Mouse (Mus musculus): ENCODE data around the gene Olfr1161.

DNA sequence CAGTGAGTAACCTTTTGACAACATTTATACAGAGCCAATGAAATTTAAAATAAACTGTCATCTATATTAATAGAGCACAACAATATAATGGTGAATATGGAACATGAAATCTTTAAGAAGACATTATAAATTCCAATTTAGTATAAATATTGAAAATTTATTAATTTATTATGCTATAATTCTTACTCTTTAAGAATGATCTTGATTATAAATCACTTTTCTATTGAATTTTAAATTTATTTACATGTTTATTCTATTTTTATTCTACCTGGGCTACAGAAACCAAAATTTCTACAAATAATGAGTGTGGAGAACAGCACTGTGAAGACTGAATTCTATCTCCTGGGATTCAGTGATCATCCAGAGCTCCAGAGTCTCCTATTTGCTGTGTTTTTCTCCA, 32.8 kb upstream of the Olfr1161 start, which contains the start of gene Olfr1158:
- TF ChIP-seq CTCF (IDR thresholded peaks at IDR 0.05; ENCODE audit: borderline replicate concordance, insufficient read depth, low read length) = no peak
- no peak for TF ChIP-seq POLR2A (IDR thresholded peaks at IDR 0.05; ENCODE audit: low read depth, low read length)
